Mouse (Mus musculus): ENCODE measurements around the gene Cdkn2b. TPM values are rescaled to one million over a fixed set of nuclear protein-coding genes. Genes with fewer than 3 reads are reported as not detected.

Cdkn2b gene
- polyA plus RNA-seq, 1 experiment = 1.2 TPM

- Histone ChIP-seq H3K4me1 (ENCODE audit: control insufficient read depth, insufficient read depth, low read length) (no peaks in the 10 kb centered on the region), H3K27ac (ENCODE audit: insufficient read depth, low read length) (no peak overlapping the region), H3K4me3 (ENCODE audit: insufficient read depth, low read length) (no peak overlapping the region)
- TF ChIP-seq POLR2A (IDR thresholded peaks at IDR 0.05; ENCODE audit: extremely low read depth, insufficient read depth, low read length) (no peak), CTCF (IDR thresholded peaks at IDR 0.05; ENCODE audit: extremely low read depth, insufficient read depth, low read length) (no peak)
These were observed 34.1 kb downstream of the Cdkn2b start for GRCm38 (mm10) chr4:89276669-89277219.

- H3K4me1 ChIP-seq (ENCODE audit: control insufficient read depth, insufficient read depth, low read length) = no peaks in the 10 kb centered on the region
These were observed 34.8 kb downstream of the Cdkn2b start for GRCm38 (mm10) chr4:89275811-89276584.

GRCm38 (mm10) chr4:89274829-89275548 lies 35.9 kb downstream of the Cdkn2b start:
- no peak for TF ChIP-seq CTCF (IDR thresholded peaks at IDR 0.05; ENCODE audit: extremely low read depth, insufficient read depth, low read length)
- no peak for TF ChIP-seq POLR2A (IDR thresholded peaks at IDR 0.05; ENCODE audit: extremely low read depth, insufficient read depth, low read length)
- no peaks in the 10 kb centered on the region for H3K4me1 ChIP-seq (ENCODE audit: control insufficient read depth, insufficient read depth, low read length)
- no peak overlapping the region for H3K27ac ChIP-seq (ENCODE audit: insufficient read depth, low read length)
- no peak overlapping the region for H3K4me3 ChIP-seq (ENCODE audit: insufficient read depth, low read length)

More at GRCm38 (mm10) chr4:89275811-89276584, 34.8 kb downstream of the Cdkn2b start:
- no peak for TF ChIP-seq CTCF (IDR thresholded peaks at IDR 0.05; ENCODE audit: extremely low read depth, insufficient read depth, low read length)
- TF ChIP-seq POLR2A (IDR thresholded peaks at IDR 0.05; ENCODE audit: extremely low read depth, insufficient read depth, low read length) = no peak
- H3K4me3 ChIP-seq (ENCODE audit: insufficient read depth, low read length) = no peak overlapping the region
- no peak overlapping the region for H3K27ac ChIP-seq (ENCODE audit: insufficient read depth, low read length)

- TF ChIP-seq CTCF (IDR thresholded peaks at IDR 0.05; ENCODE audit: extremely low read depth, insufficient read depth, low read length) (no peak), POLR2A (IDR thresholded peaks at IDR 0.05; ENCODE audit: extremely low read depth, insufficient read depth, low read length) (no peak)
- Histone ChIP-seq H3K27ac (ENCODE audit: insufficient read depth, low read length) (no peak overlapping the region), H3K4me3 (ENCODE audit: insufficient read depth, low read length) (no peak overlapping the region), H3K4me1 (ENCODE audit: control insufficient read depth, insufficient read depth, low read length) (no peaks in the 10 kb centered on the region)
These were observed 36.8 kb downstream of the Cdkn2b start for GRCm38 (mm10) chr4:89274006-89274405.

DNA sequence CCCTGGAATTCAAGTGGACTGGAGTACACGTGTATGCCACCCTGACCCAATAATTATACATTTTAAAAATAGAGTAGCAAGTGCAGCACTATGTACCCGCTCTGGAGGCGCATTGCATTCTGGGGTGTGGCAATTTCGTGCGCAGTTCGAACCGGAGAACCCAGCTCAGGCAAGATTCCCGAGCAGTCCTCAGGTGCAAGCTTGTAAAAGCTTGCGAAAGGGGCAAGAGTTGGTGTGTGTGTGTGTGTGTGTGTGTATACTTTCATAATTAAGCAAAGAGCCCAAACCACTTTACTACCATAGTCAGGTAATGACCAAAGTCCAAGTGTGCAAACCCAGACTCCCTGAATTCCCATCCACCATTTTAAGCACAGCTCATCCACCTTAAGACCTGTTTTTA lies 37.3 kb downstream of the Cdkn2b start:
- Histone ChIP-seq H3K27ac (ENCODE audit: insufficient read depth, low read length) (no peak overlapping the region), H3K4me3 (ENCODE audit: insufficient read depth, low read length) (no peak overlapping the region), H3K4me1 (ENCODE audit: control insufficient read depth, insufficient read depth, low read length) (no peaks in the 10 kb centered on the region)
- TF ChIP-seq POLR2A (IDR thresholded peaks at IDR 0.05; ENCODE audit: extremely low read depth, insufficient read depth, low read length) = no peak
- no peak for TF ChIP-seq CTCF (IDR thresholded peaks at IDR 0.05; ENCODE audit: extremely low read depth, insufficient read depth, low read length)

- Histone ChIP-seq H3K27ac (ENCODE audit: insufficient read depth, low read length) (no peak overlapping the region), H3K4me1 (ENCODE audit: control insufficient read depth, insufficient read depth, low read length) (no peaks in the 10 kb centered on the region), H3K4me3 (ENCODE audit: insufficient read depth, low read length) (no peak overlapping the region)
- TF ChIP-seq POLR2A (IDR thresholded peaks at IDR 0.05; ENCODE audit: extremely low read depth, insufficient read depth, low read length) (no peak), CTCF (IDR thresholded peaks at IDR 0.05; ENCODE audit: extremely low read depth, insufficient read depth, low read length) (no peak)
These were observed 37.8 kb downstream of the Cdkn2b start for GRCm38 (mm10) chr4:89272961-89273540.

GRCm38 (mm10) chr4:89272101-89272718 lies 38.6 kb downstream of the Cdkn2b start:
- Histone ChIP-seq H3K4me3 (ENCODE audit: insufficient read depth, low read length) (no peak overlapping the region), H3K27ac (ENCODE audit: insufficient read depth, low read length) (no peak overlapping the region), H3K4me1 (ENCODE audit: control insufficient read depth, insufficient read depth, low read length) (no peaks in the 10 kb centered on the region)
- TF ChIP-seq POLR2A (IDR thresholded peaks at IDR 0.05; ENCODE audit: extremely low read depth, insufficient read depth, low read length) (no peak), CTCF (IDR thresholded peaks at IDR 0.05; ENCODE audit: extremely low read depth, insufficient read depth, low read length) (no peak)

DNA sequence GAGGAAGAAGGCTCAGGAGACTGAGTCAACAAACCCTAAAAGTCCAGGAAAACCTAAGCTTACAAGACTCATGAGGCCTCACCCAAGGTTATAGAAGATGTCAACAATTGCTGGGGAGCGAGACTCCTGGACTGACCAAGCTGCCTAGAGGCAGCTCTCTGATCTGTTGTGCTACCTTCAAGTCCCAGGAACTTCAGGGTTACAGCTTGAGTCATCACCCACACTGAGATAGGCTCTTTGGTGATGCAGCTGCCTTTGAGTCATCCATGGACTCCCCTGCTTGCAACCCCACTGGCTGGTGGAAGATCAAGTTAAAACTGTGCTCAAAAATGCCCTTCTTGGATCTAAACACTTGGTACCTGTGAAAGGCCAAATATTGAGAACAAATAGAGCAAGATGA lies 53.1 kb downstream of the Cdkn2b start:
- no peaks in the 10 kb centered on the region for H3K4me1 ChIP-seq (ENCODE audit: control insufficient read depth, insufficient read depth, low read length)
- no peak overlapping the region for H3K4me3 ChIP-seq (ENCODE audit: insufficient read depth, low read length)
- TF ChIP-seq POLR2A (IDR thresholded peaks at IDR 0.05; ENCODE audit: extremely low read depth, insufficient read depth, low read length) = no peak
- TF ChIP-seq CTCF (IDR thresholded peaks at IDR 0.05; ENCODE audit: extremely low read depth, insufficient read depth, low read length) = no peak
- no peak overlapping the region for H3K27ac ChIP-seq (ENCODE audit: insufficient read depth, low read length)

Other genes with a start within 250 kb of the Cdkn2b start
- 6.5 and 6.7 TPM in 2 replicates for gene Mtap, start 173.9 kb downstream of the Cdkn2b start, polyA plus RNA-seq (2012; rRNA removed)
- 0.17 and 0.40 TPM in 2 replicates for gene Cdkn2a, start 16.4 kb downstream of the Cdkn2b start, polyA plus RNA-seq (2012; rRNA removed)